Mouse (Mus musculus): ENCODE measurements around the gene Lrrc4. TPM values are rescaled to one million over a fixed set of nuclear protein-coding genes. Genes with fewer than 3 reads are reported as not detected.

Gene Lrrc4
- polyA plus RNA-seq, 1 experiment, result 65.1 TPM

DNA sequence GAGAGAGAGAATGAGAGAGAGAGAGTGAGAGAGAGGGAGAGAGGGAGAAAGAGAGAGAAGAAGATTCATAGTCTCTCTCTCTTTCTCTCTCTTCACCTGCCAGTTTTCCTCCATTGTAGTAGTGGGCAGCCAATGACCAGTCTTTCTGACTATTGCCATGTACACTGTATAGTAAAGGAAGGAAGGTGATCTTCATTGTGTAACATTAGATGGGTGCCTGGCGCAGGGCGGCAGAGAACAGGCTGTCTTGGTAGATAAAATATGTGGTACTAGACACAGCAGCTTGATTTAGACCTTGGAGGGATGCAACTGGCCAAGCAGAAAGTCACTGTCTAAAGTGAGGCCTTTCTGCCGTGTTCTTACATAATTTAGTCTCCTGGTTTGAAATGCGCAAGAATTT is 216.7 kb downstream of the Lrrc4 start:
- Histone ChIP-seq H3K27ac (ENCODE audit: insufficient read depth, low read length) (0 out of 2 replicates have a peak overlapping the region, but pooled peaks have one; percentile 1), H3K4me3 (ENCODE audit: insufficient read depth, low read length) (no peak overlapping the region), H3K4me1 (ENCODE audit: control insufficient read depth, insufficient read depth, low read length) (peaks cover 9% of the 10 kb centered on the region)
- TF ChIP-seq CTCF (IDR thresholded peaks at IDR 0.05; ENCODE audit: extremely low read depth, insufficient read depth, low read length) (no peak), POLR2A (IDR thresholded peaks at IDR 0.05; ENCODE audit: extremely low read depth, insufficient read depth, low read length) (no peak)

DNA sequence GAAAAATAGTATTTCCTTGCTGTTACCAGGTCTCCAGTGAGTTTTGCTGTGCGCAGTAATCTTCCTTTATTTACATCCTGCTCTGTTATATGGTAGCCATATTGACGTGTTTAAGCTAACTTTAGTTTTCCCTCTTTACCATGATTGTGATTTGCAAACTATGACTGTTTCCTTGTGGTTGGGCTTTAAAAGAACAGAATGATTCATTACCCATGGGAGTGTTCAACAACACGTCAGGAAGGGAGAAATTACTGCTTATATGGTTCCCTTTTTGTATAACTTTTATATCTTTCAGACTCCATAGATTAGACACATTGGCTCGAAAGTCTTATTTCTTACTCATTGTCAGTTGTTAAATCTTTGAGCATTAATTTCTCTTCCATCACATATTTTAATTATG is 218.1 kb downstream of the Lrrc4 start:
- no peak for TF ChIP-seq CTCF (IDR thresholded peaks at IDR 0.05; ENCODE audit: extremely low read depth, insufficient read depth, low read length)
- no peak for TF ChIP-seq POLR2A (IDR thresholded peaks at IDR 0.05; ENCODE audit: extremely low read depth, insufficient read depth, low read length)
- Histone ChIP-seq H3K4me1 (ENCODE audit: control insufficient read depth, insufficient read depth, low read length) (peaks cover 5% of the 10 kb centered on the region), H3K4me3 (ENCODE audit: insufficient read depth, low read length) (no peak overlapping the region), H3K27ac (ENCODE audit: insufficient read depth, low read length) (no peak overlapping the region)

Other genes starting within 250 kb of the Lrrc4 start
- gene Lep, start 228.5 kb upstream of the Lrrc4 start, polyA plus RNA-seq (2012; rRNA removed), result not detected in 2 replicates

All from cortical plate, adult 2 months (tissue).